Mouse (Mus musculus): Measurements from ENCODE around the gene Nf1. TPM values are rescaled to one million over a fixed set of nuclear protein-coding genes. Genes with fewer than 3 reads are reported as not detected.

The Nf1 gene
- polyA plus RNA-seq, 1 experiment from 2014 or later: 6.1 TPM

GRCm38 (mm10) chr11:79484721-79485120 lies 145.2 kb downstream of the Nf1 start:
- H3K4me3 ChIP-seq: no peak overlapping the region
- H3K27me3 ChIP-seq: no peaks in the 10 kb centered on the region
- no peak overlapping the region for H3K27ac ChIP-seq (replicated peaks)
- no peak overlapping the region for H3K9ac ChIP-seq
- peaks cover 32% of the 10 kb centered on the region for H3K36me3 ChIP-seq
- ATAC-seq (ENCODE audit: low read depth): no peak
- H3K4me2 ChIP-seq: no peak overlapping the region
- no peaks in the 10 kb centered on the region for H3K9me3 ChIP-seq
- H3K4me1 ChIP-seq (replicated peaks): no peaks in the 10 kb centered on the region

GRCm38 (mm10) chr11:79494976-79495800 lies 155.7 kb downstream of the Nf1 start:
- Histone ChIP-seq H3K4me2 (no peak overlapping the region), H3K4me3 (no peak overlapping the region), H3K27ac (replicated peaks) (no peak overlapping the region; the same call in 1 of the 2 replicates), H3K9me3 (no peaks in the 10 kb centered on the region), H3K36me3 (peaks cover 14% of the 10 kb centered on the region; the same call in 1 of the 2 replicates), H3K27me3 (no peaks in the 10 kb centered on the region), H3K9ac (no peak overlapping the region), H3K4me1 (replicated peaks) (no peaks in the 10 kb centered on the region; the same call in 1 of the 2 replicates)
- WGBS: 81% methylated on average over 10 of the region's 10 CpGs
- no peak for ATAC-seq (ENCODE audit: low read depth)

- Histone ChIP-seq H3K9me3 (no peaks in the 10 kb centered on the region), H3K27me3 (no peaks in the 10 kb centered on the region), H3K36me3 (no peaks in the 10 kb centered on the region), H3K9ac (no peak overlapping the region), H3K4me2 (no peak overlapping the region), H3K27ac (replicated peaks) (no peak overlapping the region), H3K4me1 (replicated peaks) (peaks cover 19% of the 10 kb centered on the region), H3K4me3 (no peak overlapping the region)
- 23% methylated on average over 2 of the region's 2 CpGs for WGBS
- ATAC-seq (ENCODE audit: low read depth): no peak
Measured at GRCm38 (mm10) chr11:79502917-79503316, 163.4 kb downstream of the Nf1 start.

GRCm38 (mm10) chr11:79503845-79504244 lies 164.4 kb downstream of the Nf1 start, which contains the start of gene Omg:
Gene Omg, minus strand, starts transcription at chr11:79504084.
- WGBS: 32% methylated on average over 8 of the region's 8 CpGs
- Histone ChIP-seq H3K27me3 (no peaks in the 10 kb centered on the region), H3K36me3 (no peaks in the 10 kb centered on the region), H3K4me2 (no peak within 1 kb of the TSS), H3K4me1 (replicated peaks) (peaks cover 19% of the 10 kb centered on the region), H3K9ac (no peak within 1 kb of the TSS), H3K9me3 (no peaks in the 10 kb centered on the region), H3K4me3 (no peak within 1 kb of the TSS), H3K27ac (replicated peaks) (no peak within 1 kb of the TSS)
- ATAC-seq (ENCODE audit: low read depth): peak; percentile 84

GRCm38 (mm10) chr11:79504506-79504905 lies 165.0 kb downstream of the Nf1 start:
- H3K4me2 ChIP-seq: no peak overlapping the region
- H3K36me3 ChIP-seq: no peaks in the 10 kb centered on the region
- no peak overlapping the region for H3K4me3 ChIP-seq
- 72% methylated on average over 7 of the region's 7 CpGs for WGBS
- H3K27ac ChIP-seq (replicated peaks): no peak overlapping the region
- H3K27me3 ChIP-seq: no peaks in the 10 kb centered on the region
- no peaks in the 10 kb centered on the region for H3K9me3 ChIP-seq
- H3K9ac ChIP-seq: no peak overlapping the region
- peaks cover 19% of the 10 kb centered on the region for H3K4me1 ChIP-seq (replicated peaks)
- ATAC-seq (ENCODE audit: low read depth): no peak

- no peak overlapping the region for H3K4me3 ChIP-seq
- H3K27me3 ChIP-seq: no peaks in the 10 kb centered on the region
- H3K4me1 ChIP-seq (replicated peaks): no peaks in the 10 kb centered on the region
- ATAC-seq (ENCODE audit: low read depth): no peak
- peaks cover 4% of the 10 kb centered on the region; the same call in 1 of the 2 replicates for H3K36me3 ChIP-seq
- H3K27ac ChIP-seq (replicated peaks): no peak overlapping the region
- H3K4me2 ChIP-seq: no peak overlapping the region
- no peak overlapping the region for H3K9ac ChIP-seq
- 95% methylated on average over 3 of the region's 3 CpGs for WGBS
- no peaks in the 10 kb centered on the region for H3K9me3 ChIP-seq
Measured at GRCm38 (mm10) chr11:79511970-79512369, 172.5 kb downstream of the Nf1 start.

- no peak overlapping the region for H3K9ac ChIP-seq
- no peak overlapping the region for H3K27ac ChIP-seq (replicated peaks)
Measured at GRCm38 (mm10) chr11:79515331-79515730, 175.8 kb downstream of the Nf1 start.

GRCm38 (mm10) chr11:79515798-79516197 lies 176.3 kb downstream of the Nf1 start:
- Histone ChIP-seq H3K9me3 (no peaks in the 10 kb centered on the region), H3K27me3 (no peaks in the 10 kb centered on the region), H3K36me3 (peaks cover 4% of the 10 kb centered on the region; the same call in 1 of the 2 replicates), H3K4me3 (no peak overlapping the region), H3K4me1 (replicated peaks) (no peaks in the 10 kb centered on the region), H3K27ac (replicated peaks) (no peak overlapping the region), H3K4me2 (no peak overlapping the region), H3K9ac (no peak overlapping the region)
- ATAC-seq (ENCODE audit: low read depth): no peak
- WGBS: 99% methylated on average over 2 of the region's 2 CpGs

More at GRCm38 (mm10) chr11:79515331-79515730, 175.8 kb downstream of the Nf1 start:
- H3K4me2 ChIP-seq: no peak overlapping the region
- H3K4me3 ChIP-seq: no peak overlapping the region
- peaks cover 4% of the 10 kb centered on the region; the same call in 1 of the 2 replicates for H3K36me3 ChIP-seq
- no peak for ATAC-seq (ENCODE audit: low read depth)
- H3K9me3 ChIP-seq: no peaks in the 10 kb centered on the region
- H3K27me3 ChIP-seq: no peaks in the 10 kb centered on the region
- H3K4me1 ChIP-seq (replicated peaks): no peaks in the 10 kb centered on the region
- 71% methylated on average over 6 of the region's 6 CpGs for WGBS

- Histone ChIP-seq H3K27ac (replicated peaks) (no peak overlapping the region), H3K27me3 (no peaks in the 10 kb centered on the region), H3K4me2 (no peak overlapping the region), H3K4me1 (replicated peaks) (no peaks in the 10 kb centered on the region), H3K9me3 (no peaks in the 10 kb centered on the region), H3K9ac (no peak overlapping the region), H3K4me3 (no peak overlapping the region), H3K36me3 (peaks cover 9% of the 10 kb centered on the region; the same call in 1 of the 2 replicates)
- no peak for ATAC-seq (ENCODE audit: low read depth)
- 89% methylated on average over 6 of the region's 6 CpGs for WGBS
Measured at GRCm38 (mm10) chr11:79519299-79519698, 179.8 kb downstream of the Nf1 start.

GRCm38 (mm10) chr11:79519878-79520291 lies 180.4 kb downstream of the Nf1 start:
- Histone ChIP-seq H3K9me3 (no peaks in the 10 kb centered on the region), H3K27me3 (no peaks in the 10 kb centered on the region), H3K36me3 (peaks cover 9% of the 10 kb centered on the region; the same call in 1 of the 2 replicates), H3K27ac (replicated peaks) (no peak overlapping the region), H3K4me3 (no peak overlapping the region), H3K4me2 (no peak overlapping the region), H3K4me1 (replicated peaks) (no peaks in the 10 kb centered on the region), H3K9ac (no peak overlapping the region)
- ATAC-seq (ENCODE audit: low read depth): no peak
- WGBS: 85% methylated on average over 1 of the region's 1 CpGs

GRCm38 (mm10) chr11:79520772-79521171 lies 181.3 kb downstream of the Nf1 start:
- H3K27ac ChIP-seq (replicated peaks): no peak overlapping the region
- no peak for ATAC-seq (ENCODE audit: low read depth)
- no peaks in the 10 kb centered on the region for H3K9me3 ChIP-seq
- H3K4me1 ChIP-seq (replicated peaks): no peaks in the 10 kb centered on the region
- no peak overlapping the region for H3K4me2 ChIP-seq
- 0 out of 2 replicates have a peak, but pooled peaks cover 5% of the 10 kb centered on the region for H3K36me3 ChIP-seq
- no peak overlapping the region for H3K9ac ChIP-seq
- no peak overlapping the region for H3K4me3 ChIP-seq
- H3K27me3 ChIP-seq: no peaks in the 10 kb centered on the region

- Histone ChIP-seq H3K27ac (replicated peaks) (no peak overlapping the region), H3K9ac (no peak overlapping the region), H3K4me2 (no peak overlapping the region), H3K36me3 (0 out of 2 replicates have a peak, but pooled peaks cover 5% of the 10 kb centered on the region), H3K4me1 (replicated peaks) (no peaks in the 10 kb centered on the region), H3K4me3 (no peak overlapping the region), H3K27me3 (no peaks in the 10 kb centered on the region), H3K9me3 (no peaks in the 10 kb centered on the region)
- ATAC-seq (ENCODE audit: low read depth): no peak
Measured at GRCm38 (mm10) chr11:79521930-79522329, 182.4 kb downstream of the Nf1 start.
